Mouse (Mus musculus) stomach, embryonic 16.5 days (tissue): ENCODE data around the gene Alk. TPM values are rescaled to one million over a fixed set of nuclear protein-coding genes. Genes with fewer than 3 reads are reported as not detected.

Experiments used
- ATAC-seq: fragments of 200-750 bp; cut with Nextera tagmentation; 2 replicates; pipeline ENCODE4 v1.8.0; 2017; ENCODE audit warnings: moderate number of reproducible peaks, moderate TSS enrichment; ENCODE audit not compliant: insufficient read depth, low FRiP score
- H3K27ac ChIP-seq: fragments of 300-500 bp; sonication (generic); 2 replicates; pipeline ENCODE4 v1.5.1; 2014; ENCODE audit warnings: low read length
- H3K27me3 ChIP-seq: fragments of 300-500 bp; sonication (generic); 2 replicates; pipeline ENCODE4 v1.6.1; 2014; ENCODE audit warnings: low read length, control low read depth, mixed read lengths; ENCODE audit not compliant: control insufficient read depth, insufficient read depth
- H3K36me3 ChIP-seq: fragments of 300-500 bp; sonication (generic); 2 replicates; pipeline ENCODE4 v1.6.1; 2014; ENCODE audit warnings: low read length; ENCODE audit not compliant: control insufficient read depth, insufficient read depth
- H3K4me1 ChIP-seq: fragments of 300-500 bp; sonication (generic); 2 replicates; pipeline ENCODE4 v1.6.1; 2014; ENCODE audit warnings: low read length, control low read depth, mixed read lengths; ENCODE audit not compliant: control insufficient read depth, insufficient read depth
- H3K4me2 ChIP-seq: fragments of 300-500 bp; sonication (generic); 2 replicates; pipeline ENCODE4 v1.6.1; 2014; ENCODE audit warnings: low read depth, low read length, mixed read lengths
- H3K4me3 ChIP-seq: fragments of 300-500 bp; sonication (generic); replicated peaks from 2 replicates; pipeline ENCODE4 v1.5.1; 2014; ENCODE audit warnings: mild to moderate bottlenecking, low read length
- H3K9ac ChIP-seq: fragments of 300-500 bp; sonication (generic); 2 replicates; pipeline ENCODE4 v1.6.1; 2014; ENCODE audit warnings: low read length
- H3K9me3 ChIP-seq: fragments of 300-500 bp; sonication (generic); replicated peaks from 2 replicates; pipeline ENCODE4 v1.6.1; 2016; ENCODE audit warnings: low read length, control low read depth; ENCODE audit not compliant: control insufficient read depth
- WGBS: fragments of 180-500 bp; shearing (Covaris S2); extraction: QIAGEN DNeasy Blood & Tissue Kit; methylation state at CpG from one replicate; pipeline ENCODE4 v1.1.7; 2014; 5-methylcytosine and 5-hydroxymethylcytosine counted together
- polyA plus RNA-seq: library from polyadenylated mRNA; unstranded; fragments of >200 nt; fragmentation: Nextera tagmentation; extraction: Ambion mirVana; gene quantifications from 2 replicates; pipeline ENCODE4 v1.2.1, GENCODE M21; 2015

Alk gene
- polyA plus RNA-seq, 1 experiment from 2014 or later: 1.5 TPM

GRCm38 (mm10) chr17:72132140-72132911 is 472.1 kb downstream of the Alk start:
- H3K9me3 ChIP-seq: no peaks in the 10 kb centered on the region
- WGBS: 68% methylated on average over 8 of the region's 8 CpGs
- no peaks in the 10 kb centered on the region for H3K27me3 ChIP-seq
- no peaks in the 10 kb centered on the region for H3K36me3 ChIP-seq
- H3K9ac ChIP-seq: no peak overlapping the region
- H3K27ac ChIP-seq: no peak overlapping the region
- H3K4me3 ChIP-seq: no peak overlapping the region
- no peak overlapping the region for H3K4me2 ChIP-seq
- ATAC-seq: no peak
- H3K4me1 ChIP-seq: no peaks in the 10 kb centered on the region

- no peak overlapping the region for H3K27ac ChIP-seq
- H3K4me1 ChIP-seq: no peaks in the 10 kb centered on the region
- no peak overlapping the region for H3K4me3 ChIP-seq
- WGBS: 93% methylated on average over 1 of the region's 1 CpGs
- H3K9ac ChIP-seq: no peak overlapping the region
- H3K4me2 ChIP-seq: no peak overlapping the region
- no peak for ATAC-seq
- no peaks in the 10 kb centered on the region for H3K9me3 ChIP-seq
- no peaks in the 10 kb centered on the region for H3K36me3 ChIP-seq
- H3K27me3 ChIP-seq: no peaks in the 10 kb centered on the region
These were observed 482.8 kb downstream of the Alk start for GRCm38 (mm10) chr17:72121660-72122059.

GRCm38 (mm10) chr17:72120278-72120677 is 484.1 kb downstream of the Alk start:
- no peak overlapping the region for H3K4me3 ChIP-seq
- no peaks in the 10 kb centered on the region for H3K27me3 ChIP-seq
- no peak overlapping the region for H3K9ac ChIP-seq
- H3K27ac ChIP-seq: no peak overlapping the region
- no peak overlapping the region for H3K4me2 ChIP-seq
- no peaks in the 10 kb centered on the region for H3K4me1 ChIP-seq
- no peaks in the 10 kb centered on the region for H3K9me3 ChIP-seq
- H3K36me3 ChIP-seq: no peaks in the 10 kb centered on the region
- 62% methylated on average over 11 of the region's 11 CpGs for WGBS
- ATAC-seq: no peak

GRCm38 (mm10) chr17:72118376-72118775 is 486.1 kb downstream of the Alk start:
- WGBS: 43% methylated on average over 5 of the region's 5 CpGs
- ATAC-seq: no peak

GRCm38 (mm10) chr17:72115271-72115944 is 489.0 kb downstream of the Alk start:
- no peak overlapping the region for H3K27ac ChIP-seq
- no peaks in the 10 kb centered on the region for H3K4me1 ChIP-seq
- H3K9ac ChIP-seq: no peak overlapping the region
- H3K9me3 ChIP-seq: no peaks in the 10 kb centered on the region
- 39% methylated on average over 12 of the region's 12 CpGs for WGBS
- no peak overlapping the region for H3K4me3 ChIP-seq
- no peak overlapping the region for H3K4me2 ChIP-seq
- no peaks in the 10 kb centered on the region for H3K36me3 ChIP-seq
- H3K27me3 ChIP-seq: no peaks in the 10 kb centered on the region
- no peak for ATAC-seq

More at GRCm38 (mm10) chr17:72118376-72118775, 486.1 kb downstream of the Alk start:
- no peaks in the 10 kb centered on the region for H3K9me3 ChIP-seq
- no peaks in the 10 kb centered on the region for H3K36me3 ChIP-seq
- H3K27ac ChIP-seq: no peak overlapping the region
- H3K4me2 ChIP-seq: no peak overlapping the region
- no peak overlapping the region for H3K4me3 ChIP-seq
- no peaks in the 10 kb centered on the region for H3K27me3 ChIP-seq
- no peaks in the 10 kb centered on the region for H3K4me1 ChIP-seq
- no peak overlapping the region for H3K9ac ChIP-seq

- Histone ChIP-seq H3K9me3 (no peaks in the 10 kb centered on the region), H3K4me1 (no peaks in the 10 kb centered on the region), H3K27me3 (no peaks in the 10 kb centered on the region), H3K36me3 (no peaks in the 10 kb centered on the region), H3K4me3 (no peak overlapping the region), H3K27ac (no peak overlapping the region), H3K9ac (no peak overlapping the region), H3K4me2 (no peak overlapping the region)
- ATAC-seq: no peak
These were observed 492.4 kb downstream of the Alk start for GRCm38 (mm10) chr17:72112004-72112403.

GRCm38 (mm10) chr17:72111528-72111927 is 492.9 kb downstream of the Alk start:
- no peak overlapping the region for H3K4me3 ChIP-seq
- WGBS: 92% methylated on average over 4 of the region's 4 CpGs
- H3K9ac ChIP-seq: no peak overlapping the region
- no peak overlapping the region for H3K27ac ChIP-seq
- H3K9me3 ChIP-seq: no peaks in the 10 kb centered on the region
- H3K36me3 ChIP-seq: no peaks in the 10 kb centered on the region
- no peak for ATAC-seq
- H3K27me3 ChIP-seq: no peaks in the 10 kb centered on the region
- no peaks in the 10 kb centered on the region for H3K4me1 ChIP-seq
- H3K4me2 ChIP-seq: no peak overlapping the region

- ATAC-seq: no peak
- Histone ChIP-seq H3K27me3 (no peaks in the 10 kb centered on the region), H3K27ac (no peak overlapping the region), H3K9me3 (no peaks in the 10 kb centered on the region), H3K4me3 (no peak overlapping the region), H3K4me2 (no peak overlapping the region), H3K4me1 (no peaks in the 10 kb centered on the region), H3K9ac (no peak overlapping the region), H3K36me3 (no peaks in the 10 kb centered on the region)
- 78% methylated on average over 12 of the region's 12 CpGs for WGBS
These were observed 517.1 kb downstream of the Alk start for GRCm38 (mm10) chr17:72087261-72087703.

- WGBS: 80% methylated on average over 2 of the region's 2 CpGs
- no peak overlapping the region for H3K4me3 ChIP-seq
- H3K4me2 ChIP-seq: no peak overlapping the region
- H3K9ac ChIP-seq: no peak overlapping the region
- no peaks in the 10 kb centered on the region for H3K36me3 ChIP-seq
- no peak for ATAC-seq
- no peaks in the 10 kb centered on the region for H3K9me3 ChIP-seq
- H3K4me1 ChIP-seq: no peaks in the 10 kb centered on the region; the same call in 1 of the 2 replicates
- no peak overlapping the region for H3K27ac ChIP-seq
- no peaks in the 10 kb centered on the region for H3K27me3 ChIP-seq
These were observed 523.0 kb downstream of the Alk start for GRCm38 (mm10) chr17:72081396-72081795.
